Mouse (Mus musculus): Measurements from ENCODE around the gene Ptpn6. TPM values are rescaled to one million over a fixed set of nuclear protein-coding genes. Genes with fewer than 3 reads are reported as not detected.

Ptpn6 gene
- total and polyA plus RNA-seq, 2 experiments from 2014 or later: 2.2 to 3.8 TPM

GRCm38 (mm10) chr6:124746296-124746605 lies 7.7 kb upstream of the Ptpn6 start:
- no peak for TF ChIP-seq CTCF (IDR thresholded peaks at IDR 0.05; ENCODE audit: low read depth)
- no peaks in the 10 kb centered on the region for H3K4me1 ChIP-seq (ENCODE audit: insufficient read depth)
- H3K9ac ChIP-seq: peak overlapping the region; percentile 83
- peak overlapping the region; percentile 61 for H3K4me3 ChIP-seq (ENCODE audit: low read depth, low read length)
- peaks cover 56% of the 10 kb centered on the region for H3K36me3 ChIP-seq (ENCODE audit: insufficient read depth)
- H3K27me3 ChIP-seq (ENCODE audit: insufficient read depth, low read length): no peaks in the 10 kb centered on the region
- 18% methylated on average over 8 of the region's 8 CpGs for WGBS
- ATAC-seq (no peak), DNase-seq (no peak)
- peak overlapping the region; percentile 89 for H3K27ac ChIP-seq (ENCODE audit: low read depth, low read length)
- peak overlapping the region; percentile 100 for H3K4me2 ChIP-seq (ENCODE audit: low read depth)
- no peaks in the 10 kb centered on the region for H3K9me3 ChIP-seq (ENCODE audit: low read length)

- Histone ChIP-seq H3K4me3 (ENCODE audit: low read depth, low read length) (peak overlapping the region; percentile 61), H3K9me3 (ENCODE audit: low read length) (no peaks in the 10 kb centered on the region), H3K9ac (peak overlapping the region; percentile 83), H3K36me3 (ENCODE audit: insufficient read depth) (peaks cover 56% of the 10 kb centered on the region), H3K4me1 (ENCODE audit: insufficient read depth) (no peaks in the 10 kb centered on the region), H3K4me2 (ENCODE audit: low read depth) (peak overlapping the region; percentile 100), H3K27ac (ENCODE audit: low read depth, low read length) (peak overlapping the region; percentile 89), H3K27me3 (ENCODE audit: insufficient read depth, low read length) (no peaks in the 10 kb centered on the region)
- peak; percentile 99 for DNase-seq
- TF ChIP-seq CTCF (IDR thresholded peaks at IDR 0.05; ENCODE audit: low read depth): peak; percentile 90
- ATAC-seq: peak; percentile 84
- 3% methylated on average over 82 of the region's 85 CpGs for WGBS
Observed at GRCm38 (mm10) chr6:124745490-124746295, 7.2 kb upstream of the Ptpn6 start.

- H3K4me1 ChIP-seq (ENCODE audit: insufficient read depth): peaks cover 2% of the 10 kb centered on the region; the same call in 1 of the 2 replicates
- peak overlapping the region; percentile 100 for H3K4me2 ChIP-seq (ENCODE audit: low read depth)
- TF ChIP-seq CTCF (IDR thresholded peaks at IDR 0.05; ENCODE audit: low read depth): no peak
- peak overlapping the region; percentile 71 for H3K27ac ChIP-seq (ENCODE audit: low read depth, low read length)
- DNase-seq (no peak), ATAC-seq (no peak)
- H3K4me3 ChIP-seq (ENCODE audit: low read depth, low read length): peak overlapping the region; percentile 61
- no peaks in the 10 kb centered on the region for H3K9me3 ChIP-seq (ENCODE audit: low read length)
- peak overlapping the region; percentile 31; the same call in 1 of the 2 replicates for H3K9ac ChIP-seq
- 69% methylated on average over 26 of the region's 26 CpGs for WGBS
- H3K36me3 ChIP-seq (ENCODE audit: insufficient read depth): peaks cover 54% of the 10 kb centered on the region
- H3K27me3 ChIP-seq (ENCODE audit: insufficient read depth, low read length): no peaks in the 10 kb centered on the region
Observed at GRCm38 (mm10) chr6:124744755-124745321, 6.3 kb upstream of the Ptpn6 start.

GRCm38 (mm10) chr6:124743647-124744046 lies 5.1 kb upstream of the Ptpn6 start:
- peaks cover 6% of the 10 kb centered on the region; the same call in 1 of the 2 replicates for H3K4me1 ChIP-seq (ENCODE audit: insufficient read depth)
- ATAC-seq: no peak
- no peak for TF ChIP-seq CTCF (IDR thresholded peaks at IDR 0.05; ENCODE audit: low read depth)
- H3K27ac ChIP-seq (ENCODE audit: low read depth, low read length): no peak overlapping the region
- DNase-seq: no peak
- no peak overlapping the region for H3K4me2 ChIP-seq (ENCODE audit: low read depth)
- H3K9me3 ChIP-seq (ENCODE audit: low read length): no peaks in the 10 kb centered on the region
- no peak overlapping the region for H3K4me3 ChIP-seq (ENCODE audit: low read depth, low read length)
- no peak overlapping the region for H3K9ac ChIP-seq
- H3K36me3 ChIP-seq (ENCODE audit: insufficient read depth): peaks cover 45% of the 10 kb centered on the region
- WGBS: 90% methylated on average over 8 of the region's 8 CpGs
- no peaks in the 10 kb centered on the region for H3K27me3 ChIP-seq (ENCODE audit: insufficient read depth, low read length)

GRCm38 (mm10) chr6:124742839-124743514 lies 4.5 kb upstream of the Ptpn6 start:
- no peak for TF ChIP-seq CTCF (IDR thresholded peaks at IDR 0.05; ENCODE audit: low read depth)
- peaks cover 6% of the 10 kb centered on the region; the same call in 1 of the 2 replicates for H3K4me1 ChIP-seq (ENCODE audit: insufficient read depth)
- no peak overlapping the region for H3K9ac ChIP-seq
- 93% methylated on average over 15 of the region's 15 CpGs for WGBS
- H3K27me3 ChIP-seq (ENCODE audit: insufficient read depth, low read length): no peaks in the 10 kb centered on the region
- H3K4me2 ChIP-seq (ENCODE audit: low read depth): no peak overlapping the region
- no peaks in the 10 kb centered on the region for H3K9me3 ChIP-seq (ENCODE audit: low read length)
- H3K4me3 ChIP-seq (ENCODE audit: low read depth, low read length): no peak overlapping the region
- no peak overlapping the region for H3K27ac ChIP-seq (ENCODE audit: low read depth, low read length)
- DNase-seq: no peak
- H3K36me3 ChIP-seq (ENCODE audit: insufficient read depth): peaks cover 40% of the 10 kb centered on the region
- no peak for ATAC-seq

- Histone ChIP-seq H3K36me3 (ENCODE audit: insufficient read depth) (peaks cover 29% of the 10 kb centered on the region), H3K4me1 (ENCODE audit: insufficient read depth) (peaks cover 6% of the 10 kb centered on the region; the same call in 1 of the 2 replicates), H3K27me3 (ENCODE audit: insufficient read depth, low read length) (no peaks in the 10 kb centered on the region), H3K4me3 (ENCODE audit: low read depth, low read length) (peak overlapping the region; percentile 69), H3K9ac (peak overlapping the region; percentile 97), H3K9me3 (ENCODE audit: low read length) (no peaks in the 10 kb centered on the region), H3K4me2 (ENCODE audit: low read depth) (peak overlapping the region; percentile 83), H3K27ac (ENCODE audit: low read depth, low read length) (peak overlapping the region; percentile 100)
- DNase-seq (peak; percentile 11), ATAC-seq (no peak)
- TF ChIP-seq CTCF (IDR thresholded peaks at IDR 0.05; ENCODE audit: low read depth): no peak
- WGBS: 62% methylated on average over 3 of the region's 3 CpGs
Observed at GRCm38 (mm10) chr6:124741842-124742241, 3.3 kb upstream of the Ptpn6 start.
